Mouse (Mus musculus): ENCODE results near the gene Bend5. TPM values are rescaled to one million over a fixed set of nuclear protein-coding genes. Genes with fewer than 3 reads are reported as not detected.
A peak's percentile ranks its signal among the peaks of the same experiment; 100 is the strongest.

Bend5 gene
- polyA plus RNA-seq, 2 experiments, result 38.2 to 58.3 TPM

DNA sequence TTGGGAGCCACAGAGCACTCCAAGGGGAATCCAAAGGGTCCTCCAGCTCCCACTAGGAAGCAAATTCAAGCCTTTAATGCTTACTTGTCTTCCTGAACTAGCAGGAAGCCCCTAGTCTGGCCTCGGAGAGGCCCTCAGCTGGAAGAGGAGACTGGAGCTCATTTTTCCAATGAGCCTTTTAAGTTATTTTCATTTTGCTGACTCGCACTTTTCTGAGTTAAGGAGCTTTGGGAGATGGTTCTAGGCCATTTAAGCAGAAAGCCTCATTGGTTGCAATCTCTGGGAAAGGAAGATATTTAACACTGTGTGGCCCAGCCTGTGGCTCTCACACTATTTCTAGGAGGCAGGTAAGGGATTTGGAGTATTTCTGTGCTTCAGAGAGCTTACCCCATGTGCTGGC lies 55.0 kb downstream of the Bend5 start:
- no peaks in the 10 kb centered on the region for H3K27me3 ChIP-seq (ENCODE audit: control insufficient read depth, insufficient read depth, low read length)
- no peak overlapping the region for H3K4me2 ChIP-seq (replicated peaks; ENCODE audit: low read depth, low read length, severe bottlenecking)
- TF ChIP-seq POLR2A (IDR thresholded peaks at IDR 0.05; ENCODE audit: borderline replicate concordance, extremely low read depth, insufficient read depth, insufficient read length), result no peak
- H3K4me3 ChIP-seq (replicated peaks; ENCODE audit: low read length), result no peak overlapping the region
- no peak overlapping the region for H3K9ac ChIP-seq (ENCODE audit: low read depth, low read length, severe bottlenecking)
- WGBS, result 46% methylated on average over 2 of the region's 2 CpGs
- ATAC-seq (ENCODE audit: low FRiP score, low read depth), result no peak
- H3K4me1 ChIP-seq (ENCODE audit: control insufficient read depth, insufficient read depth, low read length), result peaks cover 33% of the 10 kb centered on the region
- no peaks in the 10 kb centered on the region for H3K9me3 ChIP-seq (ENCODE audit: control insufficient read depth, low read length)
- H3K36me3 ChIP-seq (ENCODE audit: control insufficient read depth, insufficient read depth, low read length), result no peaks in the 10 kb centered on the region
- DNase-seq (ENCODE audit: low spot score), result no peak
- H3K27ac ChIP-seq (replicated peaks; ENCODE audit: low read depth, low read length), result no peak overlapping the region

DNA sequence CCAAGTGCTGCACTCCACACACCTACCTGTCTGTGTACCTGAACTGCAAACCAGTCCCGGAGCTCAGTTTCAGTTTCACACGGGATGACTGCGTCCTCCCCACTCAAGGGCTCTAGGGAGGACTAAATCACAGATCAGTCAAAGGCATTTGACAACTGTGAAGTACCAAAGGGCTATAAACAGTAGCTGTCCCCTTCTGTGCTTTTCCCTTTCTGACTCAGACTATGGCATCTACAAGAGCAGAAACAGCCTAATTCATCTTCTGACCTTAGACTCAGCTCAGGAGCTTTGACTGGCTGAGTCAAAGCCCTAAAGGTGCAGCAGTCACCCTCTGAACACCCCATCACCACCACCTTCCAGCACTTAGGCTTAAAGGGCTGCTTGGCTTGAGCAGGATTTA lies 56.9 kb downstream of the Bend5 start:
- Histone ChIP-seq H3K27me3 (ENCODE audit: control insufficient read depth, insufficient read depth, low read length) (no peaks in the 10 kb centered on the region), H3K4me2 (replicated peaks; ENCODE audit: low read depth, low read length, severe bottlenecking) (no peak overlapping the region), H3K4me1 (ENCODE audit: control insufficient read depth, insufficient read depth, low read length) (peaks cover 33% of the 10 kb centered on the region), H3K36me3 (ENCODE audit: control insufficient read depth, insufficient read depth, low read length) (no peaks in the 10 kb centered on the region), H3K9ac (ENCODE audit: low read depth, low read length, severe bottlenecking) (no peak overlapping the region), H3K9me3 (ENCODE audit: control insufficient read depth, low read length) (no peaks in the 10 kb centered on the region), H3K27ac (replicated peaks; ENCODE audit: low read depth, low read length) (no peak overlapping the region), H3K4me3 (replicated peaks; ENCODE audit: low read length) (no peak overlapping the region)
- 71% methylated on average over 3 of the region's 3 CpGs for WGBS
- ATAC-seq (ENCODE audit: low FRiP score, low read depth) (no peak), DNase-seq (ENCODE audit: low spot score) (no peak)
- no peak for TF ChIP-seq POLR2A (IDR thresholded peaks at IDR 0.05; ENCODE audit: borderline replicate concordance, extremely low read depth, insufficient read depth, insufficient read length)

DNA sequence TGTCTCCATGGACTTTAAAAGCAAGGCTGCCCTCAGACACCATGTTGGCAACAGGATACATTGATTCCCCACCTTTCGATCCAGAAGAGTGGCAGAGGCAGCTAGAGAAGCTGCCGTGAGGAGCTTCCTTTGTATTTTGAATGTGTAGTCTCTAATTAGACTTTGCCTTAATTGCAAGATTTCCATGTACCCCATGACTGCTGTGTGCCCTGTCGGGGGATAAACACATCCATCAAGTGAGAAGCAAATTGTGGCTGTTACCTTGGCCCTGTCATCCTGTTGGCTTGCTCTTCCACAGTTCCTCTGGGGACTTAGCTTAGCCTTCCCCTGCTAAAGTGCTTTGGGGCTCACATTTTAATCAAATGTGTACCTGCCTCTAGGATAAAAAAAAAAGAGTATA lies 57.7 kb downstream of the Bend5 start:
- WGBS, result 47% methylated on average over 3 of the region's 3 CpGs
- Histone ChIP-seq H3K27me3 (ENCODE audit: control insufficient read depth, insufficient read depth, low read length) (no peaks in the 10 kb centered on the region), H3K36me3 (ENCODE audit: control insufficient read depth, insufficient read depth, low read length) (no peaks in the 10 kb centered on the region), H3K27ac (replicated peaks; ENCODE audit: low read depth, low read length) (no peak overlapping the region; the same call in 1 of the 2 replicates), H3K9ac (ENCODE audit: low read depth, low read length, severe bottlenecking) (no peak overlapping the region), H3K4me1 (ENCODE audit: control insufficient read depth, insufficient read depth, low read length) (peaks cover 26% of the 10 kb centered on the region), H3K4me2 (replicated peaks; ENCODE audit: low read depth, low read length, severe bottlenecking) (no peak overlapping the region), H3K4me3 (replicated peaks; ENCODE audit: low read length) (no peak overlapping the region), H3K9me3 (ENCODE audit: control insufficient read depth, low read length) (no peaks in the 10 kb centered on the region)
- no peak for TF ChIP-seq POLR2A (IDR thresholded peaks at IDR 0.05; ENCODE audit: borderline replicate concordance, extremely low read depth, insufficient read depth, insufficient read length)
- DNase-seq (ENCODE audit: low spot score) (no peak), ATAC-seq (ENCODE audit: low FRiP score, low read depth) (no peak)

DNA sequence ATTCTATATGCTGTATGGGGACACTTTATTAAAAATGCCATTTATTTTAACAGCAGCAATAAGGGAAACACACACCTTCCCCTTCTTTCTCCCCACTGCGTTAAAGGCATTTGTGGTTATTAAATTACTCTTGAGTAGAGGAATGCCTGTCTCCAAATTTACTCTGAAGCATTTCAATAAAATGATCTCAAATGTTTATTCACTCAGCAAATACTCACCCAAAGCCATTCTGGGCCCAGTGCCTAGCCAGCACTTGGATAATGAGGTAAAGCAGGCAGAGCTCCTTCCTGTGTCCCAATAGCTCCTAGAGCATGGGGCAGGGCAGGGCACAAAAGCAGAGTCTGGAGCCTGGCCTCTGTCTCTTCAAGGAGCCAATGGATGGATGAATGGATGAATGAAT lies 58.2 kb downstream of the Bend5 start:
- Histone ChIP-seq H3K4me1 (ENCODE audit: control insufficient read depth, insufficient read depth, low read length) (peaks cover 26% of the 10 kb centered on the region), H3K4me3 (replicated peaks; ENCODE audit: low read length) (no peak overlapping the region), H3K9ac (ENCODE audit: low read depth, low read length, severe bottlenecking) (no peak overlapping the region), H3K27ac (replicated peaks; ENCODE audit: low read depth, low read length) (no peak overlapping the region), H3K9me3 (ENCODE audit: control insufficient read depth, low read length) (no peaks in the 10 kb centered on the region), H3K27me3 (ENCODE audit: control insufficient read depth, insufficient read depth, low read length) (no peaks in the 10 kb centered on the region), H3K36me3 (ENCODE audit: control insufficient read depth, insufficient read depth, low read length) (no peaks in the 10 kb centered on the region), H3K4me2 (replicated peaks; ENCODE audit: low read depth, low read length, severe bottlenecking) (no peak overlapping the region)
- TF ChIP-seq POLR2A (IDR thresholded peaks at IDR 0.05; ENCODE audit: borderline replicate concordance, extremely low read depth, insufficient read depth, insufficient read length), result no peak
- peak; percentile 38; the same call in 1 of the 2 replicates for ATAC-seq (ENCODE audit: low FRiP score, low read depth)
- peak; percentile 57 for DNase-seq (ENCODE audit: low spot score)
- WGBS, result 24% methylated on average over 1 of the region's 1 CpGs

DNA sequence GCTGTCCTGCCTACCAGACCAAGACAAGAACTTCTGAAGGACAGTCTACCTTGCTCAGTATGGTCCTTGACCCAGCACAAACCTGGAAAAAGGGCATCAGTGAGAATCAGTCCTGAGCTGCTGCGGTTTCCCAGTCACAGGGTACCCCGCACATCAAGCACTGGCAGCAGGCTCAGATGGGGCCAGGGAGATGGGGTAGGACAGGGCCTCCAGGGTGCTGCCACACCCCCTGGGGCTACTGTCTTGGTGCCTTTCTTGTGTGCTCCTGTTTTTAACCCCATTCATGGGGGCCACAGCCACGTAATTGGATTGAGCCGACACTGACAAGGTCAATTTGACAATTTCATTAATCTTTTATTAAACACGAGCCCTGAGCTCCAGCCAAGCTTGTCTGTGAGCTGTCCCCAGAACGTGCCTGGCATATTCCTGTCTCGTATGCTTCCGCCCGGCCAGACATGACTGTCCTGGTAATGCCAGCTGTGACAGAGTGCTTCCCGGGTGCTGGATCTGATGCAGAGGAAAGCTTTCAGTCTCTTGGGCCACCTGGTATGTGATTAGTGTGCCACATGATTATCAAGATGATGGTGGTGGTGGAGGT lies 60.7 kb downstream of the Bend5 start:
- 66% methylated on average over 10 of the region's 10 CpGs for WGBS

More for the DNA sequence above, 60.7 kb downstream of the Bend5 start:
- TF ChIP-seq POLR2A (IDR thresholded peaks at IDR 0.05; ENCODE audit: borderline replicate concordance, extremely low read depth, insufficient read depth, insufficient read length), result no peak
- Histone ChIP-seq H3K9me3 (ENCODE audit: control insufficient read depth, low read length) (no peaks in the 10 kb centered on the region), H3K27me3 (ENCODE audit: control insufficient read depth, insufficient read depth, low read length) (no peaks in the 10 kb centered on the region), H3K36me3 (ENCODE audit: control insufficient read depth, insufficient read depth, low read length) (no peaks in the 10 kb centered on the region), H3K4me2 (replicated peaks; ENCODE audit: low read depth, low read length, severe bottlenecking) (no peak overlapping the region), H3K27ac (replicated peaks; ENCODE audit: low read depth, low read length) (no peak overlapping the region), H3K4me1 (ENCODE audit: control insufficient read depth, insufficient read depth, low read length) (peaks cover 19% of the 10 kb centered on the region), H3K4me3 (replicated peaks; ENCODE audit: low read length) (no peak overlapping the region), H3K9ac (ENCODE audit: low read depth, low read length, severe bottlenecking) (no peak overlapping the region)
- no peak for DNase-seq (ENCODE audit: low spot score)
- ATAC-seq (ENCODE audit: low FRiP score, low read depth), result no peak
